ENCODE assay signal across 7 mouse cellular contexts in the genomic region with DNA sequence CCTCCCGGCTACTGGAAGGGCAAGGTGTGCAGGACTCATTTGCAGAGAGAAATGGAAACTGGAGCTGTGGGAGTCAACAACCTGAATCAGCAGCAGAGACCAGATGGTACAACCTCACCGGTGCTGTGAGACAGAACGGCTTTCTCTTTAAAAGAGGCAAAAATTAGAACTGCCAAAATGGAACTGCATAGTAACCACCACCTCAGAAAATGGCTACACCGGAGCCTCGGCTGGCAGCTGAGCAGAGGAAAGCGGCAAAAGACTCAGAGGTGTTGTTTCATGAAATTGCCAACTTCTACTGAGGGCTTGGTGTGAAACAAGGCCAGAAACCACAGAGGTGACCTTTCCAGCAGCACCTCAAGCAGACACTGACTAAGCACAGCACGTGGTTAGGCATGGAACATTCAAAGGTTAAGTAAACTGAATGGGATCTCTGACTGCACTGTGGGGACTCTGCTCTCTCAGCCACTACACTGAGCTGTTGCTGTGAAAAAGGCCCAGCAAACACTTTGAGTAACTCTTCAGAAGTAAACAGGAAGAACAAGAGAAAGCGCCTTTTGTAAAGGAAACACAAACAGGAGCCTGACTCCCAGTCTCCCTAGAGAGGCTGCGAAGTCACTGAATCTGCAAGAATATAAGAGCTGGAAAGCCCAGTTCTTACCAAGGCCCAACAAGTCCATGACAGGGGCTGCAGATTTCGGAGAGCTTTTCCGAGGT. TPM values are rescaled to one million over a fixed set of nuclear protein-coding genes. Genes with fewer than 3 reads are reported as not detected.
DNase-seq lines count a peak whose midpoint lies in the region; ATAC-seq lines count a peak whose summit lies in the region.

No protein-coding gene starts in this region.

- H3K4me1 ChIP-seq in liver, embryonic 13.5 days (replicated peaks): no peaks in the 10 kb centered on the region
- H3K4me1 ChIP-seq in forebrain, embryonic 10.5 days: no peaks in the 10 kb centered on the region

- peak; percentile 83 for ATAC-seq in liver, embryonic 13.5 days (ENCODE audit: low read depth)

- no peaks in the 10 kb centered on the region for H3K9me3 ChIP-seq in liver, embryonic 13.5 days (replicated peaks)
- no peaks in the 10 kb centered on the region for H3K9me3 ChIP-seq in forebrain, embryonic 10.5 days

- peaks cover 72% of the 10 kb centered on the region for H3K36me3 ChIP-seq in liver, embryonic 13.5 days
- H3K36me3 ChIP-seq in forebrain, embryonic 10.5 days (replicated peaks): peaks cover 39% of the 10 kb centered on the region

- no peaks in the 10 kb centered on the region for H3K27me3 ChIP-seq in liver, embryonic 13.5 days
- no peaks in the 10 kb centered on the region for H3K27me3 ChIP-seq in forebrain, embryonic 10.5 days (ENCODE audit: poor library complexity, severe bottlenecking)

- peak overlapping the region; percentile 60 for H3K27ac ChIP-seq in liver, embryonic 13.5 days
- no peak overlapping the region for H3K27ac ChIP-seq in forebrain, embryonic 10.5 days

- WGBS in liver, embryonic 13.5 days (ENCODE audit: insufficient replicate concordance): 75% methylated on average over 11 of the region's 11 CpGs
- 88% methylated on average over 11 of the region's 11 CpGs for WGBS in forebrain, embryonic 10.5 days

- H3K9ac ChIP-seq in liver, embryonic 13.5 days: no peak overlapping the region

- no peak overlapping the region for H3K4me2 ChIP-seq in liver, embryonic 13.5 days

- peak; percentile 43 to 57 for DNase-seq in left cerebral cortex, postnatal 36 days (ENCODE audit: low spot score in 2 of 2)
- DNase-seq in left cerebral cortex, adult 11 months (ENCODE audit: low spot score): no peak
- DNase-seq in cerebellum, adult 18-20 months: peak; percentile 59 to 62
- no peak for DNase-seq in liver, embryonic 13.5 days
- DNase-seq in thymus, postnatal 14 days: peak; percentile 48
- DNase-seq in forebrain, embryonic 10.5 days (ENCODE audit: extremely low spot score, low spot score): no peak
- no peak for DNase-seq in retina, postnatal 1 day

- no peak overlapping the region for H3K4me3 ChIP-seq in liver, embryonic 13.5 days (replicated peaks)
- no peak overlapping the region for H3K4me3 ChIP-seq in forebrain, embryonic 10.5 days

- intact Hi-C loops in left cerebral cortex, postnatal 36 days (cut with DNase I): no loop called here

RNA-seq across cellular contexts. Expression of a gene that starts 23.4 kb away (rescaled TPM):
- 1 to 10 TPM; 1.3 to 2.1 TPM for total RNA-seq in left cerebral cortex, postnatal 36 days (2021)
- 1.8 and 2.0 TPM in 2 replicates for polyA plus RNA-seq in liver, embryonic 13.5 days (2015; fragmentation: Nextera tagmentation; extraction: Ambion mirVana)
- polyA plus RNA-seq in forebrain, embryonic 10.5 days (2016; fragmentation: Nextera tagmentation; extraction: Ambion mirVana): 9.9 and 10.5 TPM in 2 replicates

RNA-seq across cellular contexts. Expression of a gene that starts 42.2 kb away (rescaled TPM):
- 100 to 1,000 TPM; 185 to 195 TPM for total RNA-seq in left cerebral cortex, postnatal 36 days (2021)
- 19.8 and 23.7 TPM in 2 replicates for polyA plus RNA-seq in liver, embryonic 13.5 days (2015; fragmentation: Nextera tagmentation; extraction: Ambion mirVana)
- 11.3 and 13.5 TPM in 2 replicates for polyA plus RNA-seq in forebrain, embryonic 10.5 days (2016; fragmentation: Nextera tagmentation; extraction: Ambion mirVana)

RNA-seq across cellular contexts. Expression of a gene that starts 50.1 kb away (rescaled TPM):
- 10 to 100 TPM in 1 of 2 experiments, 1 to 10 TPM in 1; 8.9 to 11.7 TPM for total RNA-seq in left cerebral cortex, postnatal 36 days (2021)
- polyA plus RNA-seq in liver, embryonic 13.5 days (2015; fragmentation: Nextera tagmentation; extraction: Ambion mirVana): 8.0 and 9.7 TPM in 2 replicates
- polyA plus RNA-seq in forebrain, embryonic 10.5 days (2016; fragmentation: Nextera tagmentation; extraction: Ambion mirVana): 36.2 and 40.1 TPM in 2 replicates

Comparison
In these comparisons a context has a peak if more than half of its experiments do, and no peak if none do; other contexts are left out.
1. DNase-seq: peak in left cerebral cortex, postnatal 36 days (2 of 2), cerebellum, adult 18-20 months (2 of 2) and thymus, postnatal 14 days (single experiment); none in left cerebral cortex, adult 11 months (single experiment), liver, embryonic 13.5 days (single experiment), forebrain, embryonic 10.5 days (single experiment) and retina, postnatal 1 day (single experiment).